In the genomic region with DNA sequence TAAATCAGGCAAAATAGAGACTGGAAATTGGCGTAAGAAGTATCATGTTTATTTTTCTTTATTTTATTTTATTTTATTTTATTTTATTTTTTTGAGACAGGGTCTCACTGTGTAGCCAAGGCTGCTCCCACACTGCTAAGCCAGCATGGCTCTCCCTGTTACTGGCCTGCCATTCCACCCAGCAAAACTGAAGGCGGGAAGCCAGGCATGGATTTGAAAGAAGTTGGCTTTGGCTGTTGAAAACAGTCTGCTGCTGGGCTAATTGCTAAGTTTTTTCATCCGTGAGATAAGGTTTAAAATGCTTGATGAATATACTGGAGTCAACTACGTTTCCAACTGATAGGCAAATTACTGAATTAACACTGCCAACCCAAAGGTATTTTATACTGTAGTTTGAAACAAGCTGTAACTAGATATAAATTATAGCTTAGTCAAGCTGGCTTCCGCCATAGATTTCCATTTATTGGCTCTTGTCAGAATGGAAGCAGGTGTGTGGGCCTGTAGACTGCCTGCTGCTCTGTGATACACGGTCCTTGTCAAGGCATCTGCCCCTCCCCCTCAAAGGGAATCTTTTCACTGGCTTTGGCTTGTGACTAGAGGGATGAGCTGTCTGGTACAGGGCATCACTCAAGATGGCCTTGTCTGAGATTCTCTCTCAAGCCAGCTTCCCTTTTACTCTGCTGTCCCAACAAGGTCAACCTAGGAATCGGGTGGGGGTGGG, we compare ENCODE assay signal across 10 mouse cellular contexts. TPM values are rescaled to one million over a fixed set of nuclear protein-coding genes. Genes with fewer than 3 reads are reported as not detected.
A peak's percentile ranks its signal among the peaks of the same experiment; 100 is the strongest.
DNase-seq lines count a peak whose midpoint lies in the region; ATAC-seq lines count a peak whose summit lies in the region.
"Had no signal": no experiment of that assay in that cellular context is flagged by ENCODE, and none has a peak within 500 bp of the region (broad histone marks: within the 10 kb centered on the region; RNA-seq: fewer than 3 reads in every experiment).

No protein-coding gene starts in this region.

- no peak for DNase-seq in heart, postnatal 25 days (ENCODE audit: low spot score)
- peak; percentile 86 for DNase-seq in adrenal gland, adult 2 months
- no peak for DNase-seq in gastrocnemius, postnatal 4 days (ENCODE audit: low spot score in 2 of 2)
- no peak for DNase-seq in left cerebral cortex, adult 18-20 months (ENCODE audit: low spot score in 2 of 2)
- no peak for DNase-seq in layer of hippocampus, adult 9-11 months

- 56% methylated on average over 7 of the region's 7 CpGs for WGBS in heart, embryonic 15.5 days
- whole genome bisulfite sequencing in forebrain, embryonic 13.5 days = 24% methylated on average over 7 of the region's 7 CpGs
- 42% methylated on average over 7 of the region's 7 CpGs for WGBS in midbrain, embryonic 12.5 days

- no peaks in the 10 kb centered on the region for H3K9me3 ChIP-seq in heart, embryonic 15.5 days (replicated peaks)
- no peaks in the 10 kb centered on the region for H3K9me3 ChIP-seq in forebrain, embryonic 13.5 days (replicated peaks)
- no peaks in the 10 kb centered on the region for H3K9me3 ChIP-seq in midbrain, embryonic 12.5 days
- H3K9me3 ChIP-seq: megakaryocyte, embryonic 14.5 days had no signal

- 0 out of 2 replicates have a peak overlapping the region, but pooled peaks have one; percentile 26 for H3K9ac ChIP-seq in heart, embryonic 15.5 days
- H3K9ac ChIP-seq in forebrain, embryonic 13.5 days = peak overlapping the region; percentile 97
- peak overlapping the region; percentile 96 for H3K9ac ChIP-seq in midbrain, embryonic 12.5 days (replicated peaks)

- no peak for ATAC-seq in heart, embryonic 15.5 days (replicated peaks; ENCODE audit: insufficient number of reproducible peaks, insufficient read depth, low FRiP score, low read depth)
- ATAC-seq in forebrain, embryonic 13.5 days = peak; percentile 12; the same call in 1 of the 2 replicates
- ATAC-seq in midbrain, embryonic 12.5 days (ENCODE audit: low FRiP score, low read depth) = no peak

- H3K4me1 ChIP-seq in heart, embryonic 15.5 days (replicated peaks) = peaks cover 65% of the 10 kb centered on the region
- H3K4me1 ChIP-seq in forebrain, embryonic 13.5 days = peaks cover 74% of the 10 kb centered on the region
- peaks cover 74% of the 10 kb centered on the region for H3K4me1 ChIP-seq in midbrain, embryonic 12.5 days

- H3K27me3 ChIP-seq in heart, embryonic 15.5 days = no peaks in the 10 kb centered on the region
- no peaks in the 10 kb centered on the region for H3K27me3 ChIP-seq in forebrain, embryonic 13.5 days
- H3K27me3 ChIP-seq in midbrain, embryonic 12.5 days = no peaks in the 10 kb centered on the region

- H3K27ac ChIP-seq in heart, embryonic 15.5 days = peak overlapping the region; percentile 96; the same call in 1 of the 2 replicates
- H3K27ac ChIP-seq in forebrain, embryonic 13.5 days = peak overlapping the region; percentile 95
- H3K27ac ChIP-seq in midbrain, embryonic 12.5 days (replicated peaks) = peak overlapping the region; percentile 95

- intact Hi-C loops in heart, postnatal 25 days (cut with DNase I) = no loop called here

- H3K4me2 ChIP-seq in heart, embryonic 15.5 days = peak overlapping the region; percentile 78
- peak overlapping the region; percentile 93 for H3K4me2 ChIP-seq in forebrain, embryonic 13.5 days
- peak overlapping the region; percentile 89 for H3K4me2 ChIP-seq in midbrain, embryonic 12.5 days (replicated peaks)

- peak overlapping the region; percentile 73 for H3K4me3 ChIP-seq in heart, embryonic 15.5 days
- peak overlapping the region; percentile 96 for H3K4me3 ChIP-seq in forebrain, embryonic 13.5 days
- peak overlapping the region; percentile 93 for H3K4me3 ChIP-seq in midbrain, embryonic 12.5 days
- H3K4me3 ChIP-seq: erythroblast, embryonic 14.5 days; megakaryocyte, embryonic 14.5 days had no signal

- H3K36me3 ChIP-seq in heart, embryonic 15.5 days = no peaks in the 10 kb centered on the region
- H3K36me3 ChIP-seq in forebrain, embryonic 13.5 days (ENCODE audit: poor library complexity, severe bottlenecking) = no peaks in the 10 kb centered on the region
- H3K36me3 ChIP-seq in midbrain, embryonic 12.5 days = no peaks in the 10 kb centered on the region

RNA-seq across cellular contexts. Expression of gene Cemip2, which starts 3.1 kb away (rescaled TPM):
- polyA plus RNA-seq in heart, embryonic 15.5 days (2015; fragmentation: Nextera tagmentation; extraction: Ambion mirVana) = 41.2 and 44.3 TPM in 2 replicates
- total RNA-seq in heart, postnatal 25 days (2021) = 10 to 100 TPM; 13.7 to 14.1 TPM
- total RNA-seq in adrenal gland, adult 2 months (2021) = 10 to 100 TPM; 16.4 to 21.6 TPM
- 3.3 and 3.7 TPM in 2 replicates for polyA plus RNA-seq in adrenal gland, adult 2 months (2012; rRNA removed)
- polyA plus RNA-seq in forebrain, embryonic 13.5 days (2015; fragmentation: Nextera tagmentation; extraction: Ambion mirVana) = 54.2 and 61.3 TPM in 2 replicates
- polyA plus RNA-seq in midbrain, embryonic 12.5 days (2016; fragmentation: Nextera tagmentation; extraction: Ambion mirVana) = 105 and 113 TPM in 2 replicates
- 10 to 100 TPM; 19.8 to 22.5 TPM for total RNA-seq in gastrocnemius, postnatal 4 days (2021)
- total RNA-seq in left cerebral cortex, adult 18-20 months (2021) = 10 to 100 TPM; 12.4 to 13.4 TPM

Comparison
In these comparisons a context has a peak if more than half of its experiments do, and no peak if none do; other contexts are left out.
1. H3K9ac ChIP-seq: peak in every context shown above with its lines; median percentile 97 in forebrain, embryonic 13.5 days; 96 in midbrain, embryonic 12.5 days; 26 in heart, embryonic 15.5 days.